Mouse (Mus musculus) kidney, embryonic 14.5 days (tissue): ENCODE data around the gene Cd209c. TPM values are rescaled to one million over a fixed set of nuclear protein-coding genes. Genes with fewer than 3 reads are reported as not detected.

Experiments used
- ATAC-seq: fragments of 200-750 bp; cut with Nextera tagmentation; 2 replicates; pipeline ENCODE4 v1.8.0; 2017; ENCODE audit warnings: moderate number of reproducible peaks, mild to moderate bottlenecking, moderate TSS enrichment, moderate library complexity; ENCODE audit not compliant: low FRiP score, low TSS enrichment
- H3K27ac ChIP-seq: fragments of 300-500 bp; sonication (generic); 2 replicates; pipeline ENCODE4 v1.5.1; 2014; ENCODE audit warnings: low read depth, mild to moderate bottlenecking, low read length, moderate library complexity, mixed read lengths
- H3K27me3 ChIP-seq: fragments of 300-500 bp; sonication (generic); 2 replicates; pipeline ENCODE4 v1.6.1; 2014; ENCODE audit warnings: mild to moderate bottlenecking, low read length; ENCODE audit not compliant: control insufficient read depth, insufficient read depth
- H3K36me3 ChIP-seq: fragments of 300-500 bp; sonication (generic); 2 replicates; pipeline ENCODE4 v1.6.1; 2014; ENCODE audit warnings: low read length, mixed read lengths; ENCODE audit not compliant: control insufficient read depth, insufficient read depth
- H3K4me1 ChIP-seq: fragments of 300-500 bp; sonication (generic); 2 replicates; pipeline ENCODE4 v1.6.1; 2014; ENCODE audit warnings: low read length, mixed read lengths; ENCODE audit not compliant: control insufficient read depth, insufficient read depth
- H3K4me2 ChIP-seq: fragments of 300-500 bp; sonication (generic); replicated peaks from 2 replicates; pipeline ENCODE4 v1.6.1; 2014; ENCODE audit warnings: low read depth, mild to moderate bottlenecking, low read length
- H3K4me3 ChIP-seq: fragments of 300-500 bp; sonication (generic); 2 replicates; pipeline ENCODE4 v1.5.1; 2014; ENCODE audit warnings: mild to moderate bottlenecking, low read length
- H3K9ac ChIP-seq: fragments of 300-500 bp; sonication (generic); 2 replicates; pipeline ENCODE4 v1.6.1; 2014; ENCODE audit warnings: low read depth, mild to moderate bottlenecking, low read length, moderate library complexity
- H3K9me3 ChIP-seq: fragments of 300-500 bp; sonication (generic); 2 replicates; pipeline ENCODE4 v1.6.1; 2016; ENCODE audit warnings: low read length; ENCODE audit not compliant: control insufficient read depth
- WGBS: fragments of 180-500 bp; shearing (Covaris S2); extraction: QIAGEN DNeasy Blood & Tissue Kit; methylation state at CpG from one replicate; pipeline ENCODE4 v1.1.7; 2014; 5-methylcytosine and 5-hydroxymethylcytosine counted together
- polyA plus RNA-seq: library from polyadenylated mRNA; unstranded; fragments of >200 nt; fragmentation: Nextera tagmentation; extraction: Ambion mirVana; gene quantifications from 2 replicates; pipeline ENCODE4 v1.2.1, GENCODE M21; 2014

Cd209c gene
- polyA plus RNA-seq, result 0.66 and 0.77 TPM in 2 replicates

DNA sequence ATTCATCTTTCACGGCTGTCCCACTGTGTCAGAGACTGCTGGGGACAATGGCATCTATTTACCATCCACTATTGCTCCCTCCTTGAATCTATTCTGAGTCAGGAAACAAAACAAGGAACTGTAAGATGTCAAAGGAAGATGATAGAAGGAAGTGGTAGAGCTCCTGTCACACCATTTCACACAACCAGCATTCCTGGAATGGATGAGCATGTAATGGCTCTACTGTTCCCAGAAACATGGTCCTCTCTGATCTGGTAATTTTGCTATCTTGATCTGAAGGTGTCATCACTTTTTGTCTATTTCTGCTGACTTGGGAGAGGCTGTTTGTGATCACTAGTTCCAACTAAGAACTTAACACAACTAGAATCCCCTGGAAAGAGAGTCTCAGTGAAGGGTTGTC is at the start of gene Cd209c:
TSS of gene Cd209c (minus strand) at position 101 of the 400 bp plus-strand sequence.
- H3K9ac ChIP-seq, result no peak within 1 kb of the TSS
- no peak within 1 kb of the TSS for H3K4me3 ChIP-seq
- no peaks in the 10 kb centered on the region for H3K27me3 ChIP-seq
- H3K9me3 ChIP-seq, result no peaks in the 10 kb centered on the region
- no peak within 1 kb of the TSS for H3K27ac ChIP-seq
- no peak for ATAC-seq
- no peak within 1 kb of the TSS for H3K4me2 ChIP-seq
- H3K36me3 ChIP-seq, result no peaks in the 10 kb centered on the region
- H3K4me1 ChIP-seq, result no peaks in the 10 kb centered on the region
- 82% methylated on average over 1 of the region's 1 CpGs for WGBS

- Histone ChIP-seq H3K4me3 (no peak overlapping the region), H3K4me1 (no peaks in the 10 kb centered on the region), H3K9ac (no peak overlapping the region), H3K36me3 (no peaks in the 10 kb centered on the region), H3K9me3 (0 out of 2 replicates have a peak, but pooled peaks cover 4% of the 10 kb centered on the region), H3K4me2 (peak overlapping the region; percentile 32; the same call in 1 of the 2 replicates), H3K27me3 (no peaks in the 10 kb centered on the region), H3K27ac (no peak overlapping the region)
- peak; percentile 46 for ATAC-seq
- WGBS, result 41% methylated on average over 42 of the region's 42 CpGs
Observed at GRCm38 (mm10) chr8:3994219-3994618, 39.7 kb upstream of the Cd209c start.

DNA sequence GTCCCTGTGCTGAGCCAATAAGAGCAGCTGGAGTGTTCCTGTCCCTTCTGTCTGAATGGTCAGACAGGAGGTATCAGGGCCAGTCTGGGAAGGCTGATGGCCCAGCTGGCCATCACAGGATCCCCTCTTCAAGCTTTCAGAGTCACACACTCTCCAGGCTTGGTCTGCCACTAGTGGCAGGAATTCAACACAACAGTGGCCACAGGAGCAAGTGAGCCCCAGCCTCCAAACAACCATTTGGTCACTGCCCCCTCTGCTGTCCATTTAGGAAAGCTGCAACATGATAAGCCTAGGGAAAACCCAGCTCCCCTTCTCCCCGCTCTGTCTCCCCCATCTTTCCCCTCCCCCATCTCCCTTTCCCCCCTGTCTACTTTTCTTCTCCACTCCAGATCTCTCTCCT is 1.5 kb upstream of the Cd209c start:
- peak; percentile 49; the same call in 1 of the 2 replicates for ATAC-seq
- H3K4me3 ChIP-seq, result no peak overlapping the region
- 71% methylated on average over 1 of the region's 1 CpGs for WGBS

GRCm38 (mm10) chr8:3940023-3940422 is 14.5 kb downstream of the Cd209c start:
- Histone ChIP-seq H3K4me2 (no peak overlapping the region), H3K36me3 (no peaks in the 10 kb centered on the region), H3K27ac (no peak overlapping the region), H3K27me3 (no peaks in the 10 kb centered on the region), H3K4me3 (no peak overlapping the region), H3K9ac (no peak overlapping the region), H3K9me3 (no peaks in the 10 kb centered on the region), H3K4me1 (no peaks in the 10 kb centered on the region)
- no peak for ATAC-seq
- WGBS, result 89% methylated on average over 3 of the region's 3 CpGs

More for the DNA sequence above, 1.5 kb upstream of the Cd209c start:
- Histone ChIP-seq H3K27me3 (no peaks in the 10 kb centered on the region), H3K9me3 (no peaks in the 10 kb centered on the region), H3K36me3 (no peaks in the 10 kb centered on the region), H3K27ac (no peak overlapping the region), H3K9ac (no peak overlapping the region), H3K4me1 (no peaks in the 10 kb centered on the region), H3K4me2 (no peak overlapping the region)

- Histone ChIP-seq H3K4me2 (no peak within 1 kb of the TSS), H3K4me3 (no peak within 1 kb of the TSS), H3K4me1 (no peaks in the 10 kb centered on the region), H3K27me3 (no peaks in the 10 kb centered on the region), H3K27ac (no peak within 1 kb of the TSS), H3K9me3 (no peaks in the 10 kb centered on the region), H3K9ac (no peak within 1 kb of the TSS), H3K36me3 (no peaks in the 10 kb centered on the region)
- WGBS, result 95% methylated on average over 3 of the region's 3 CpGs
- no peak for ATAC-seq
Observed at GRCm38 (mm10) chr8:3926744-3927143, 27.8 kb downstream of the Cd209c start, which contains the start of gene Cd209b. Gene Cd209b (minus strand): TSS chr8:3926844.

Other genes starting within 250 kb of the Cd209c start
- gene Clec4g, start 234.1 kb downstream of the Cd209c start, polyA plus RNA-seq, result 0.45 TPM in 1 of 2 replicates, not detected in the other
- gene Cd209a, start 205.8 kb downstream of the Cd209c start, polyA plus RNA-seq, result not detected in 2 replicates
- gene Cd209e, start 100.4 kb downstream of the Cd209c start, polyA plus RNA-seq, result not detected in 2 replicates
- gene Cd209d, start 76.2 kb downstream of the Cd209c start, polyA plus RNA-seq, result not detected in 2 replicates
- gene Cd209b, start 27.9 kb downstream of the Cd209c start, polyA plus RNA-seq, result not detected in 2 replicates
- gene Cd209f, start 151.1 kb upstream of the Cd209c start, polyA plus RNA-seq, result not detected in 2 replicates
- not detected in 2 replicates for gene Cd209g, start 179.4 kb upstream of the Cd209c start, polyA plus RNA-seq
- 12.8 and 18.3 TPM in 2 replicates for gene Evi5l, start 211.8 kb upstream of the Cd209c start, polyA plus RNA-seq